Mouse (Mus musculus): ENCODE measurements around the gene Casq2.

Casq2 gene

GRCm38 (mm10) chr3:102083589-102084230 lies 2.5 kb upstream of the Casq2 start:
- no peak for DNase-seq

GRCm38 (mm10) chr3:102084833-102085491 lies 1.3 kb upstream of the Casq2 start:
- DNase-seq, result no peak

GRCm38 (mm10) chr3:102085719-102086118 lies 496 bp upstream of the Casq2 start:
- DNase-seq, result no peak

DNA sequence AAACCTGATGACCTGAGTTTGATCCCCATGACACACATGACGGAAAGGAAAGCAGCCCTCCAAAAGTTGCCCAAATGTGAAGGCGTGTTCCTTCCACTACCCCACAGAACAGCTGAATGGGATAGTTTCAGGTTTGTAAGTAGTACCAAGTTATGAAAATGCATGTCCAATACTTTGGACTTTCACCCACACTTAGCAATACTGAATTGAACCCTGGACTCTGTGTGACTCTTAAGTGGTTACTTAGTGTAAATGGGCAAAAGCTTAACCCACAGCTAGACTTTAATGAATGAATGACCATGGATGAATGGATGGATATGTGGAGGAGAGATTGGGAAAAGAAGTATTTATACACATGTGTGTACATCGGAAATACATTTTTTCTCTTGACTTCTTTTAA lies 8.6 kb downstream of the Casq2 start:
- no peak for DNase-seq

DNA sequence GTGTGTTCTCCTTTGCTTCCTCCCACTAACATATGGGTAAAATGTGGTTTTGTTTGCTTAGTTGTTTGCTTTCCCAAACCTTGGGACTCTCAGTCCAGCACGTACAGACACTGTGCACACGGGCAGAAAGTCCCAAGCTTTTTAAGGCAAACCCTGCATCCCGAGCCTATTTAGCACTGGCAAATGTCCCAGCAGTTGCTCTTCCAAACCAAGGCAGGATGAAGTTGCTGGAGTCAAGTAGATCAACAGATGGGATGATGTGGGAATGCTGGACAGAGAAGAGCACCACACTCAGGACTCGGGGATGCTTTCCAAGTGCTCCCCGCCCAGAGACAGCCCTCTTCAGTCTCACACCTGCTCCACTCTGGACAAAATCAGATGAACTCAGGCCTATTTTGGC lies 9.2 kb downstream of the Casq2 start:
- DNase-seq, result no peak

DNA sequence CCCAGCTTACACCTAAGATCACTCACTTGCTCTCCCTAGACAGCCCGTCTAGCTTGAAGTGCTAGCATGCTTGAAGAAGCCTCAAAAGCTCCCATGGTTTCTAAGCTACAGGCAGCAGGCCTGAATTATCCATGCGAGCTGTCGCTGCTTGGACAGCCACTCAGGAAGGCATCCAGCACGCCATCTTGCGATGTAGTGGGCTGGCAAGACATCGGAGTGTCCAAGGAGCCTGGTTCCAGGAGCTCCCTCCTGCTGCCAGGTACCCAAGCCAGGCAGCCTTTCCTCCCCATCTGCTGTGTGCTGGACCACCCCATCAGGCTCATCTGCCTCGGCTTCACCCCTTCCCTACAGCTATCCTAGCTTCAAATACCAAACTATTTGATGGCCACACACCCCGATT lies 10.2 kb downstream of the Casq2 start:
- DNase-seq, result no peak

- DNase-seq, result no peak
Measured at GRCm38 (mm10) chr3:102096976-102097375, 10.8 kb downstream of the Casq2 start.

GRCm38 (mm10) chr3:102099242-102099641 lies 13.0 kb downstream of the Casq2 start:
- no peak for DNase-seq

DNA sequence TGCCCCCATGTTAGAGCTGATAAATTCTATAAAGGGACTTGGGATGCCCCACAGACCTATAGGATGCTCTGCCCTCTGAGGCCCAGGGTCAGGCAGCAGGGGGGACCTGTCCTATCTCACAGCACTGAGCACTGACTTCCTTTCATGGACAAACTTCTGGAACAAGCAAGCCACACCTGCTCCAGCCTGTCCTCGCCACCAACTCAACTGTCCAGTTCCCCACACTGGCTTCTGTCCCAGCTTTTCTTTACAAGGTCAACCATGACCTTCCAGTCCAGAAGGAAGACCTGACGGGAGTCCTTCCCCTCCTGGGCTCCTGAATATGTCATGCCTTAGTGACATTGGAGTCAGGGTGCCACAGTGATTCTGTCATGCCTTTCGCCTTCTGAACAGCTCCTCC lies 13.6 kb downstream of the Casq2 start:
- no peak for DNase-seq

- no peak for DNase-seq
Measured at GRCm38 (mm10) chr3:102101445-102101844, 15.2 kb downstream of the Casq2 start.

- DNase-seq, result no peak
Measured at GRCm38 (mm10) chr3:102103811-102104565, 17.8 kb downstream of the Casq2 start.

GRCm38 (mm10) chr3:102108201-102108600 lies 22.0 kb downstream of the Casq2 start:
- no peak for DNase-seq

GRCm38 (mm10) chr3:102111979-102112599 lies 25.9 kb downstream of the Casq2 start:
- no peak for DNase-seq

DNA sequence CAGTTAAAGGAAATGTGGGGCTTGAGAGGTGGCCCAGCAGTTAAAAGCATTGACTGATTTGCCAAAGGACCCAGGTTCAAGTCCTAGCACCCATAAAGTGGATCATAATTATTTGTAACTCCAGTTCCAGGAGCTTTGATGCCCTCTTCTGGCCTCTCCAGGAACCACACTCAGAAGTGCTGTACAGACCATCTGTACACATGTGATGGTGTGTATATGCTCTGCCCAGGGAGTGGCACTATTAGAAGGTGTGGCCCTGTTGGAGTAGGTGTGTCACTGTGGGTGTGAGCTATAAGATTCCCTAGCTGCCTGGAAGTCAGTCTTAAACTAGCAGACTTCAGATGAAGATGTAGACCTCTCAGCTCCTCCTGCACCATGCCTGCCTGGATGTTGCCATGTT lies 34.7 kb downstream of the Casq2 start:
- no peak for DNase-seq

DNA sequence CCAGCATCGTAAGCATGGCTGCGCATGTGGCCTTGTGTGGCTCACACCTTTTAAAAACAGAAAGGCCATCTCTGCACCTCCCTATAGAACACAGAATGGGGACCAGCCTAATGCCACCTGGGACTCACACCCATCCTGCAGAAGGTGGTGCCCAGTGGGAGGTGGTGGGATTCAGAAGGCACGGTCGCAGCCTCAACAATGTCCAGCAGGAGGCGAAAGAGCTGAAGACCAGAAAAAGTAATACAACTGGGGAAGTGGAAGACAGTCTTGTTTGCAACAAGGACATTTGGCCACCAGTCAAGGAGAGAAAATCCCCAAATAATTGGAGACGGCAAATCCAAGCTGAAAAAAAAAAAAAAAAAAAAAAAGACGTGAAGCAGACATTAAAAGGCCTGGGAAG lies 35.8 kb downstream of the Casq2 start:
- DNase-seq, result no peak

- no peak for DNase-seq
Measured at GRCm38 (mm10) chr3:102123654-102124053, 37.4 kb downstream of the Casq2 start.

GRCm38 (mm10) chr3:102125546-102125945 lies 39.3 kb downstream of the Casq2 start:
- peak; percentile 15 for DNase-seq

DNA sequence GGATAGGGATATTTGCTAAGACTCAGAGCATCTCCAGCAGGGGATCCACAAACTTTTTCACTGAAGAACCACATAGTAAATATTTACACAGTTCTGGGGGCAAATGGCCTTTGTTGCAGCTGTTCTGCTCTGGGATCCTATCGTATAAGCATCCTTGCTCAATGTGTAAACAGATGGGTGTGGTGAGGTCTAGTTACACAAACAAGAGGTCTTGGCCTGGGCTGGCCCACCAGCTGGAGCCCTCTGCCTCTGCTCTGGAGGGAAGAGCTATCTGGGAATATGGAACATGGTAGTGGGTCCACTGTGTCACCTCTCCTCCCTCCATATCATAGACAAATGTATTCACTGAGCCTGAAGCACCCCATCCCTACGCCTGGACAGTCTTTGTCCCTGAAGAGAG lies 40.9 kb downstream of the Casq2 start:
- no peak for DNase-seq

DNA sequence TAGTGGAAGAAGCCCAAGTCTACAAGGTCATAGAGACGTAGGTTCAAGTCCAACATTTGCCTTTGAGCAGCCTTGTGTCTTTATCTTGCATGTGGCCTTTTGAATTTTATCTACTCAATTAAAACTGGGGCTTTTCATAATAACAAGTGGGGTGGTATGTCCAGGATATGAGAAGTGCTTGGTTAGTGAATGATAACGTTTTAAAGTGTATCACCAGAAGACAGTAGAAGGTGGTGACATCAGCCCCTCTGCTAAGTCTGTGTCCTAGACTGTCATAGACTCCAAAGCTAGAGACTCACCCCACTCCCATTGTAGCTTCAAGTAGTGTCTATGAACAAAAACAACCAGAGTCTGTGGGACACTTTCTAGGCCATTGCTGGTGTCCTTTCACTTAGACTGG lies 42.0 kb downstream of the Casq2 start:
- no peak for DNase-seq

DNA sequence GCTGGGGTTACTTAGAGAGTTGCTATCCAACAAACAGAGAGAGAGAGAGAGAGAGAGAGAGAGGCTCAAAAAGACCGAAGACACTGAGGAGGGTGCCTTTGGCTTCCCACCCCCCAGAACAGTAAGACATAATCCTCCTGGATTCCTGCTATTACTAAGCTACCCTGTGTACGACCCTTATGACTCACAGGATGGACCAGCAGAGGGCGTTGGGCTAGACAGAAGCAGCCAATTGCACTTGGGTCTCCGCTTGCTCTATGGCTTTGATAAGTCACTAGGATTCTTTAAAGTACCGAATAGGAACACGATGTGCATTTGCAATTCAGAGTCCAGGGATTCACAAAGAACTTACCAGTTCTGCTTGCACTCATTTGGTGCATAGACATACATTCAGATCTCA lies 44.3 kb downstream of the Casq2 start:
- DNase-seq, result no peak

DNA sequence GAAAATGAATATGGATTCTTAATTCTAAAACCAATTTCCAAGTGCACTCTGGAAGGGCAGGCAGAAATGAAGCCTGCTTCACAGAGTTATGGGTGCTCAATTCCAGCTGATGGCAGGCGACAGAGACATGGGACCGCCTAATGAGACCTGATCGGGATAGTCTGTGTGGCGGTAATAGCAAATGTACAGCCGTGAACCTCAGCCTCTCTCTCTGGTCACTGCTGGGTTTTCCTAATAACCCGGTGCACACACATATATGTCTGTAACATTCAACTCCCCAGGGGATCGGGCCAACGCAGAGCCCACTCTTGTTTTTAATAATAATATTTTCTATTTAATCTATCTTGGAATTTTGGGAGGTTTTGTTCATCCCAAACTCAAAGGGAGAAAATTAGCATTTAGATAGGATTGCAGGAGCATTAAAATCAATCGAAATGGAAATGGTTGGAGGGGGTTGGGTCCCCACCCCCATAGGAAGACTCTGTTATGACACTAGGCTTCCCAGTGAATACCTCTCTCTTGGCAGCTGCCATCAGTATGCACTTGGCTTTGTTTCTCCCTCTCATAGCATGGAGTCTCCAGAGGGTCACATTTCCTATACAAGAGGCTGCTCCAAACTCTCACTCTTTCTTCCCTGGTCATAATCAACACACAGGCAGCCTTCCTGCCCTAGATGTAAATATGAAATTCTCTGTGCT lies 45.6 kb downstream of the Casq2 start:
- DNase-seq, result no peak

DNA sequence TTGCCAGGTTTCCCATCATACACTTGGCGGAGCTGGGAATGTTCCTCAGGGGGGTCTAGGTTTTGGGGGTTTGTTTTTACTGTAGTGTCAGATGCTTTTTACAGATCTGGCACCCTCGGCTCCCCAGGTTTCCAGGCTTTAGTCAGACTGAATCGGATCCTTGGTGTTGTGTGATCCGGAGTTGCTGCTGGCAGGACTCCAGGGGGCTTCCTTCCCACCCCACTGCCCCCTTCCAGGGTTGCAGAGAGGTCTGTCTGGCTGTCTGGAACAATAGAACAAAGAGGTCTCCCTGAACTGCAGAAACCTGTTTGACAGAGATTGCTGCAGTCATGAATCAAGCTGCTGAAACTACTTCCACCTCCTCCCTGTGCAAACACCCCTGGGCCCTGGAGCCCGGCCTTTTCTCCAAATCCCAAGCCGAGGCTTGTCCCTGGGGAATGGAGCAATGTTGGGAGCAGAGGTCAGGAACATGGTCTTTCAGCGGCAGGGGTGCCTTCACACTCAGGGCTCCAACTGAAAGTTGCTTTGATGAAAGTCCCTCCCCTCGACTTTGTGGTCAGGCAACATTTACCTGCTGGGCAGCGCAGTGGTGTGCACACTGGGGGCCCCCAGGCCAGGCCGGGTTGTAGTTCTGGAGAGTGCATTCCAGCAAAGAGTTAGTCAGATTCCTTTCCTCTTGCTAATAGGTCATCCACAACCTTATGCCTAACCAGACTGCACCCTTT lies 49.3 kb downstream of the Casq2 start:
- no peak for DNase-seq

All from cerebellum, adult 8-10 months (tissue).